Mouse (Mus musculus) CD4-positive, CD25-positive, alpha-beta regulatory T cell, adult 9 weeks (primary cell): ENCODE measurements around the gene Fam122a. TPM values are rescaled to one million over a fixed set of nuclear protein-coding genes. Genes with fewer than 3 reads are reported as not detected.

Source experiments
- polyA plus RNA-seq: library from polyadenylated mRNA; unstranded; fragments of 100-300 nt; shearing (Covaris generic); gene quantifications from one replicate; pipeline ENCODE4 v1.2.1, GENCODE M21; 2017

Fam122a gene
- 6.3 TPM for polyA plus RNA-seq

DNA sequence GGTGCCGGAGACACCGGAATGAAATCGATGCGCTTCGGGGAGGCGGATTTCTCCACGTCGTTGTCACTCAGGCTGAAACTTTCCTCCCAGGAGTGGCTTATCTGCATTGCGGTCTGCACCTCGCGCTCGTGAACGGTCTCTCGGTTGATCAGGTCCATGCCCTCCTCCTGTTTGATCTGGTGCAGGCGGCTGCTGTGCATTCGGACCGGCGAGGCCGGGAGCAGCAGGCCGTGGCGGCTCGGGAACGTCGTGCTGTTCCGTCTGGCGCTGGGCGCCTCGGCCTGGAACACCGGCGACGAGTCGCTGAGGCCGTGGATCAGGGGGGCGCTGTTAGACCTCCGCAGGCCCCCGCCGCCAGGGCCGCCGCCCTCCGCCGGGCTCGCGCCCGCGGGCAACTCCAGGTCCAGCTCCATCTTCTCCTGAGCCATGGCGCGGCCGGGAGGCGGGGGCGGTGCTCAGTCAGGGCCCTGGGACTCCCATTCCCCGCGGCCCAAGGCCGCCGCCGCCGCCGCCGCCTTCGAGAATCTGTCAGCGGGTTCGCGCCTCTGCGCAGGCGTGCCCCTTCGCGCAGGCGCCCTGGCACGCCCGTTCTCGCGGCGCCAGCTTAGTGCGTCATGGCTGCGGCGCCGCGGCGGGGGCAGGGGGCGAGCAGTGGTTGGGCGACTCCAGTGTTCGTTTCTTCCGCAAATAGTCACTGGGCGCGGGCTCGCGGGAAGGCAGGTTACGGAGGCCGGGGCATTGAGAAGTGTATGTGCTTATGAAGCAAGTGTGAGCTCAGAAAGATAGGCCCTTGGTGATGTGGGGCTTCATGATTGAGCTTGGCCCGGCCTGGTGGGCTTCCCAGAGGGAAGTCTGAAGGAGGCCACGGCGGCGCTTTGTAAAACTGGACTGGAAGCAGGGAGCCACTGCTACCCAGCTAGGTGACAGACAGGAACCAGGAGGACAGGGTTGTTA is at the start of gene Fam122a:
TSS of gene Fam122a (minus strand) at position 428 of the 954 bp plus-strand sequence.

Other genes with a start within 250 kb of the Fam122a start
- 14.4 TPM for gene Fxn, start 196.8 kb downstream of the Fam122a start, polyA plus RNA-seq
- gene Pip5k1b, start 78.5 kb upstream of the Fam122a start, polyA plus RNA-seq, result 6.9 TPM
- not detected for gene Tmem252, start 196.7 kb upstream of the Fam122a start, polyA plus RNA-seq